Mouse (Mus musculus) ES-Bruce4 (cell line): ENCODE measurements around the gene Grin2a. TPM values are rescaled to one million over a fixed set of nuclear protein-coding genes. Genes with fewer than 3 reads are reported as not detected.

ENCODE experiments used
- H3K27ac ChIP-seq: 2 replicates; pipeline ENCODE4 v1.5.1; 2012; ENCODE audit warnings: low read length, inconsistent platforms; ENCODE audit not compliant: insufficient read depth
- H3K27me3 ChIP-seq: 2 replicates; pipeline ENCODE4 v1.6.1; 2012; ENCODE audit warnings: mild to moderate bottlenecking, low read length, inconsistent platforms; ENCODE audit not compliant: control insufficient read depth, poor library complexity, insufficient read depth, severe bottlenecking
- H3K36me3 ChIP-seq: 2 replicates; pipeline ENCODE4 v1.6.1; 2012; ENCODE audit warnings: inconsistent platforms, mild to moderate bottlenecking, low read length, moderate library complexity; ENCODE audit not compliant: control insufficient read depth, poor library complexity, insufficient read depth, severe bottlenecking
- H3K4me1 ChIP-seq: one replicate; pipeline ENCODE4 v1.8.1; 2011; ENCODE audit warnings: low read length; ENCODE audit not compliant: control insufficient read depth, insufficient read depth
- H3K4me3 ChIP-seq: 2 replicates; pipeline ENCODE4 v1.5.1; 2011; ENCODE audit warnings: low read depth, mild to moderate bottlenecking, low read length
- H3K9ac ChIP-seq: 2 replicates; pipeline ENCODE4 v1.6.1; 2012; ENCODE audit warnings: low read depth, mild to moderate bottlenecking, inconsistent platforms; ENCODE audit not compliant: poor library complexity, severe bottlenecking
- H3K9me3 ChIP-seq: replicated peaks from 2 replicates; pipeline ENCODE4 v1.6.1; 2012; ENCODE audit warnings: mild to moderate bottlenecking, low read length, inconsistent platforms; ENCODE audit not compliant: control insufficient read depth, poor library complexity, insufficient read depth, severe bottlenecking
- CTCF ChIP-seq: IDR thresholded peaks from one replicate; pipeline ENCODE4 v1.8.1; 2011; ENCODE audit warnings: low read depth, low read length
- EP300 ChIP-seq: IDR thresholded peaks from 2 replicates; pipeline ENCODE4 v1.6.1; 2011; ENCODE audit warnings: low read depth, low read length; ENCODE audit not compliant: insufficient read depth
- POLR2A ChIP-seq: IDR thresholded peaks from one replicate; pipeline ENCODE4 v1.8.1; 2011; ENCODE audit warnings: low read length; ENCODE audit not compliant: insufficient read depth
- polyA plus RNA-seq: library from polyadenylated mRNA; stranded (reverse); fragments of >200 nt; gene quantifications from 2 replicates; pipeline ENCODE4 v1.2.4, GENCODE M21; 2011; ENCODE audit warnings: low read depth; ENCODE audit not compliant: missing spikeins, insufficient read depth, insufficient read length

Grin2a gene
- polyA plus RNA-seq, 1 experiment, result 0.39 TPM

DNA sequence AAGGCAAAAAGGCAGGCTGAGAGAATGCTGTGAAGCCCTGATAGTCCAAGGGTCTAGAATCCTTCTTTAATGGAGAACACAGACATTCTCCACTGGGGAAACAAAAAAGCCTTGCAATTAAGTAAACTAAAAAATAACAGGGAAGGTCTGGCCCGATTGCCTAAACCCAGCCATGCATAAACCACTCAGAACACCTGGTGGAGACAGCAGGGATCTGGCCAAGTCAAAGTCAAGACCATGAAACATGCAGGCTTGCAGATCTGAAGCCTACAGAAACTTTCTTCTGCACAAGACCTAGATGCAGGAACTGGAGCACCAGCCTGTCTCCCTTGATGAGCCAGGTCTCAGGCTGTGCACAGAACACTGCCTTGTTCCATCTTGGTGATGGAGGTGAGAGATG is 36.0 kb downstream of the Grin2a start:
- Histone ChIP-seq H3K9ac (no peak overlapping the region), H3K27ac (no peak overlapping the region), H3K4me3 (no peak overlapping the region), H3K27me3 (no peaks in the 10 kb centered on the region), H3K36me3 (no peaks in the 10 kb centered on the region), H3K4me1 (no peaks in the 10 kb centered on the region), H3K9me3 (no peaks in the 10 kb centered on the region)
- TF ChIP-seq EP300, result no peak
- TF ChIP-seq CTCF, result no peak
- TF ChIP-seq POLR2A, result no peak

DNA sequence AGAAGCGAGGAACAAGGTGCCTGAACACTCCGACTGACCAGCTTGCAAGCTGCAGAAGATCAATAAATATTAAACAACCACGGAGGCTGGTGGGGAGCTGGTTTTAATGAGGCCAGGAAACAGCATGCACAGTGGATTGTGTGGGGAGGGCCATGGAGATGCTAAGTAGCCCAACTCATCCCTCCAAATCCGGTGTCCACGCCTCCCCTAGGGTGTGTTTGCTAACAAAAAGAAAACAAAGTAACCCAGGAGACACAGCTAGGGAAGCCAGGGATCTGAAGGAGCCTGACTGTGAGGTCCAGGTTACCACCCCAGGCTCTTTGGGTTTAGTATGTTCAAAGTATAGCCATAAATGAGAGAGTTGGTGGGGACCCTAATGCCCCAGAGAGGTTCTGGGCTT is 41.1 kb downstream of the Grin2a start:
- TF ChIP-seq POLR2A, result no peak
- TF ChIP-seq EP300, result no peak
- no peak for TF ChIP-seq CTCF
- Histone ChIP-seq H3K27me3 (no peaks in the 10 kb centered on the region), H3K4me1 (no peaks in the 10 kb centered on the region), H3K36me3 (no peaks in the 10 kb centered on the region), H3K27ac (no peak overlapping the region), H3K9me3 (no peaks in the 10 kb centered on the region), H3K9ac (no peak overlapping the region), H3K4me3 (no peak overlapping the region)

DNA sequence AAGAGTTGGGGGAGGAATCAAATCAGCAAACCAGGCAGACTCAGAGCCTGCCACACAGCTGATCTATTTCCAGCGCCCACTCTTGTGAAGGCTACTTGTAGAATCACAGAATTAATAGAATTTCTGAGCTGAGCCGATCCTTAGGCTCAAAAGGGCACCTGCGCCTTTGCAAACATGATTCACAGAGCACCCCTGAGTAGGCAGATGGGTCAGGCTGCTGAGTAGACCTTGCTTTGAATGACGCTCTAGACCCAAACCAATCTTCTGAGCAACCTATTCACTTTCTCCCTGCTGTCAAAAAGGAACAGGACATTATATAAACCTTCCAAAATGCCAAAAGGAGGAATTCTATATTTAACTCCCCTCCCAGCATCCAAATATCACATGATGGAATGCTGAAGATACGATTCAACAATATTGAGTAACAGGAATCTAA is 41.9 kb downstream of the Grin2a start:
- Histone ChIP-seq H3K9me3 (no peaks in the 10 kb centered on the region), H3K36me3 (no peaks in the 10 kb centered on the region), H3K27ac (no peak overlapping the region), H3K4me3 (no peak overlapping the region), H3K27me3 (no peaks in the 10 kb centered on the region), H3K4me1 (no peaks in the 10 kb centered on the region), H3K9ac (no peak overlapping the region)
- TF ChIP-seq CTCF (no peak), POLR2A (no peak), EP300 (no peak)

DNA sequence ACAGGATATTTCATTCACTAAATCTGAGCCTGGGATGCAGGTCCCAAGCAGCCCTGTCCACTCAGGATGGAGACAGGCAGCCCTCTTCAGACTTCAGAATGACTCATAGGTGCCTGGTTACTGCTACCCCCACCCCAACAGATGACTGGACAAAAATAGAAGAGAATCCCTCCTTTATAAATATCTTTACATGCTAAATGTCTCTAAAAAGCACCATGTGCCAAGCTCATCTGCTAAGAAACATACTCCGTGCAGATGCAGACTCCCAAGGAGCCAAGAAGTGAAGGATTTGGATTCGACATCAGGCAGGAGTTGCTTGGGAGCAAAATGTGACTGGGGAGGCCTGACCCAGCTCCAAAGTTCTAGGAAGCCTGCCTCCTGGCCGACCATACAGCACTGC is 46.1 kb downstream of the Grin2a start:
- no peak overlapping the region for H3K9ac ChIP-seq
- no peaks in the 10 kb centered on the region for H3K27me3 ChIP-seq
- H3K4me3 ChIP-seq, result no peak overlapping the region
- TF ChIP-seq CTCF (no peak), POLR2A (no peak), EP300 (no peak)
- H3K4me1 ChIP-seq, result no peaks in the 10 kb centered on the region
- no peak overlapping the region for H3K27ac ChIP-seq
- H3K9me3 ChIP-seq, result no peaks in the 10 kb centered on the region
- no peaks in the 10 kb centered on the region for H3K36me3 ChIP-seq

DNA sequence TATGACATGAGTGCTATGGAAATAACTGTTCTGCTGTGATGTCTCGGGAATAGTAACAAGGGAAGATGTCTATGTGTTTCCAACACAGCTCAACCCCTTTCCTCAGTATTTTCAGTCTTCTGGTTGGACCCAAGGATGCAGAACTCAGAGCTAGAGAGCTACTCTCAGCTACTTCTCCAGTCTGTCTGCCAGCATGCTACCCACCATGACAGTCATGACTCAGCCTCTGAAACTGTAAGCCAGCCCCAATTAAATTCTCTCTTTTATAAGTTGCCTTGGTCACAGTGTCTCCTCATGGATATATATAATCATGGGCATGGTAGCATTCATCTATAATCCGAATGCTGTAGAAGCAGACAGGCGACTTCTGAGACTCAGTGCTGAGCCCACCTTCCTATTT is 47.9 kb downstream of the Grin2a start:
- Histone ChIP-seq H3K27ac (no peak overlapping the region), H3K27me3 (no peaks in the 10 kb centered on the region), H3K36me3 (no peaks in the 10 kb centered on the region), H3K9me3 (no peaks in the 10 kb centered on the region), H3K4me1 (no peaks in the 10 kb centered on the region), H3K9ac (no peak overlapping the region), H3K4me3 (no peak overlapping the region)
- TF ChIP-seq POLR2A (no peak), EP300 (no peak), CTCF (no peak)

DNA sequence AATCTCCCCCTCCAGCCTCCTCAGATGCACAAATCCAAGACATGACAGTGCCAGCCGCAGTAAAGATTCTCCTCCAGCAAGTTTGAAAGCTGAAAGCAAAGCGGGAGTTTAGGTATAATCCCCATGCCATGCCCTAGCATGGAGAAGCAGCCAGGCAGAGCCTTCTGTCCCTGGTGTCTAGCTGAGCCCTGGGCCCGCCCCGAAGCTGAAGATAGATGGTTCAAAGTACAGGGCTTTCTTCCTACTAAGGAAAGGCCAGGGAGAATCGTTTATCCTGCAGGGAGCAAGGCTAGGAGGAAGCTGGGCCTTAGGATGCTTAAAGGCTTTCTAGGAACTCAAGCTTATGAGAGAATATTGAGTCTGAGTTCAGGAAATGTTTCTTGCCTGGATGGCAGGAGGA is 50.5 kb downstream of the Grin2a start:
- no peaks in the 10 kb centered on the region for H3K9me3 ChIP-seq
- no peak overlapping the region for H3K27ac ChIP-seq
- no peaks in the 10 kb centered on the region for H3K36me3 ChIP-seq
- H3K4me3 ChIP-seq, result no peak overlapping the region
- no peak overlapping the region for H3K9ac ChIP-seq
- no peaks in the 10 kb centered on the region for H3K27me3 ChIP-seq
- H3K4me1 ChIP-seq, result no peaks in the 10 kb centered on the region
- TF ChIP-seq POLR2A (no peak), CTCF (no peak), EP300 (no peak)
